Mouse (Mus musculus): ENCODE results near the gene Slc12a9. TPM values are rescaled to one million over a fixed set of nuclear protein-coding genes. Genes with fewer than 3 reads are reported as not detected.

The Slc12a9 gene
- polyA plus RNA-seq (2012; rRNA removed): 33.8 and 36.0 TPM in 2 replicates

GRCm38 (mm10) chr5:137333512-137334174, at the start of gene Slc12a9:
Gene Slc12a9 (minus strand): TSS chr5:137333597.

DNA sequence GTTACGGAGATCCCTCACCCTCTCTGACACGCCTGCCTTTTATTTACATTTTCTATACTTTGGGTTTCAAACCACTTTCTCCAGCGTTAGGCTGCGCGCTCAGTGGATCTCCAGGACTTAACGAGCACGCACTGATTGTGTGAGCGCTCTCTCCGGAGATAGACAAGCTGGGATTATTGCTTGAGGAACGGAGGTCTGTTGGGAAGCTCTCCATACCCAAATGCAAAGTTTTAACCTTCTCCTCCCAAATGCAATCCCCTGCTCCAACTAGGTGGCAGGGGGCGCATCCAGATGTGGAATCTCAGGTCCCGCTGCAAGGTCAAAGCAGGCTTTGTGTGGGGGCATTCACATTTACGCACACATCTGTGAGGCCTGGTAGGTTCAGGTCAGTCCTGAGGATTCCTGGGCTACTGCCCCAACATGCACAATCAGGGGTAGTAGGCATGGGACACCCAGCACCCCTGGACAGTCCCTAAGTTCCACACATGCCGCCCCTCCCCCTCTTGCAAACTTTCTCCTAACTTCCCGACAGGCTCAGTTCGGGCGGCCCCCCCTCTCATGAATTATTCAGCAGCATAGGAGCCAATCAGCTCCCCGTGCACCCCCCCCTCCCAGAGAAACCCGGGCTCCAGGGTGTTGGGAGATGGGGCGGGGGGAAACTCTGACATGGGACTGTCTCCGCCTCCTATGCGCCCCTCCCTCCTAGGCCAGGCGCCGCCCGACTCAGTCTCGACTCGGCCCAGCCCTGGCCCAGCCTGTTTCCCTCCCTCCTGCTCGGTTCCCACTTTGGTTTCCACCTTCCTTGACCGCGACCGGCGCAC, 16.2 kb upstream of the Slc12a9 start, which contains the start of gene Ephb4:
Ephb4 (plus strand) TSS at position 726 of the 821 bp plus-strand sequence.

GRCm38 (mm10) chr5:137314193-137315083, 19.0 kb downstream of the Slc12a9 start, which contains the start of gene Trip6:
Gene Trip6 (minus strand): TSS chr5:137314404.

GRCm38 (mm10) chr5:137307071-137307912, 26.1 kb downstream of the Slc12a9 start, which contains the start of gene Srrt:
Gene Srrt (minus strand): TSS chr5:137307674.

DNA sequence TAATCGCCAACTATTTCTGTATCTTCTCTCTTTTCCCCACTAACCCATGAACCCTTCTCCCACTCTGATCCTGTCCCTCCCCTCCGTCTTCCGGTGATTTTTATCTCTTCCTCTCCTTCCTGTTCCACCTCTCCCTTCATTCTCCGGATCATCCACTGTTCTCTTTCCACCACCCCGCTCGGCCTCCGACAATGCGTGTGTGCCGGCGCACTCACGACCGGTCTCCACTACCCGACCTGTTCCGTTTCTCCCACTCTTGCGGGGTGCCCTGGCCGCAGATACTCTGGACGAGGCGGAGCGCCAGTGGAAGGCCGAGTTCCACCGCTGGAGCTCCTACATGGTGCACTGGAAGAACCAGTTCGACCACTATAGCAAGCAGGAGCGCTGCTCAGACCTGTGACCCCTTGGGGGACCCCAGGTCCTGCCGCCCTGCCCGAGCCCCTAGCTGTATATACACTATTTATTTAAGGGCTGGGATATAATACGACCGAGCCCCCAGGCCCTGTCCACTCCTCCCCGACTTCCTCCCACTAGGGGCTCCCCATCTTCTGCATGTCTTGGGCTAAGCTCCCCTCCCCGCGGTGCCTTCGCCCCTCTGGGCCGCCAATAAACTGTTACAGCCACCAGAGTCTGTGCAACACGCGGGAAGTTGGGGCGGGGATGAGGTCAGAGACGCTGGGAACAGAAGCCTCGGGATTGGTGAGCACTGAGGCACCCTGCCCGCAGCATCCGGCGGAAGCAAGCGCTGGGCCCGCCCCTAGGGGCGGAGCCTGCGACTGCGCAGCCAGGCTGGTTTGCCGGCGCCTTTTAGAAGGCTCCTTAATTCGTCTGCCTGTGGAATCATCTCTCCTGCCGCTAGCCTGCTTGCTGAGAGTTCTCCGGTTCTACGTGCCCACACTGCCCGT, 39.3 kb downstream of the Slc12a9 start, which contains the start of gene Ufsp1:
Ufsp1 (plus strand) TSS at position 791 of the 905 bp plus-strand sequence.

DNA sequence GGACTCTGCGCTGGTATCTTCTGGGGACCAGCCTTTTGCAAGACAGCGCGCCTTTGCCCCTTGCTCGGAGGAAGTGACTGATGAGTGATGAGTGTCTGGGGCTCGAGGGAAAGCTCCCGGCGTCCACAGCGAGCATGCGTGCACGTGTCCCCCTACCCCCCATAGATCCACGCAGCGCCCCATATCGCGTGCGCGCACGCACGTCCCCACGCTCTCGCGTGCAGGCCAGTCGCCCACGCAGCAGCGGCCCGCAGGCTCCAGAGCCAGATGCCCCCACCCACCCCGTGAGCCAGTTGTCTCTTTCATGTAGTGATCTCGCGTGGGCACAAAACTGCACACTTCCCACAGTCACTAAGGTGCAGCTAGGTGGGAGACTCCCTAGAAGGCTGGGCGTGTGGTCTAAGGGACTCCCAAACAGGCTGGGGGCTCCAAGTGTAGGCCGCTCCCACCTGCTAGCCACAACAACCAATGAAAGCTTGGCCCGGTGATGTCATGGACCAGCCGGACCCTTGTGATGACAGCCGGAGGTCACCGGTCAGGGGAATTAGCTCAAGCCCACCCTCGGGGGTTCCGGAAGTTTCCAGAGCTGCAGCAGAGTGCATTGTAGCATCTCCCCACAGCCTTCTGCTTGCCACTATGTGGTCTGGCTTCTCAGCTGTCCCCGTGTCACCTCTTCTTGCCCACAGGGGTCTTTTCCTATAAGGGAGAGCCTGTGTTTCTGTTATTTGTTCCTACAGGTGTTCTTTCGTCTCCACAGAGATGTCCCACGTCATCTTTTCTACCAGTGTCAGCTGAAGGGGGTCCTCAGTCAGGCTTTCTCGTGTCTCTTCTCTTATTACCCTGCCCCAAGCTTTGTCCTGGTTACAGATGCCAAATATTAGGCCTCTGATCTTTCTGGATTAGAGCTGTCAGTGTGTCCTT, 46.1 kb downstream of the Slc12a9 start, which contains the start of gene Ache:
Ache (plus strand) TSS at position 488 of the 921 bp plus-strand sequence.

Other genes starting within 250 kb of the Slc12a9 start
- 9.6 and 14.3 TPM in 2 replicates for gene Trim56, start 217.4 kb downstream of the Slc12a9 start, polyA plus RNA-seq (2012; rRNA removed)
- 0.29 and 0.32 TPM in 2 replicates for gene Muc3, start 184.3 kb downstream of the Slc12a9 start, polyA plus RNA-seq (2012; rRNA removed)
- 1.9 and 2.9 TPM in 2 replicates for gene Muc3a, start 121.2 kb downstream of the Slc12a9 start, polyA plus RNA-seq (2012; rRNA removed)
- 1.2 and 1.3 TPM in 2 replicates for gene Ache, start 46.1 kb downstream of the Slc12a9 start, polyA plus RNA-seq (2012; rRNA removed)
- gene Ufsp1, start 39.0 kb downstream of the Slc12a9 start, polyA plus RNA-seq (2012; rRNA removed): 12.0 and 14.2 TPM in 2 replicates
- gene Srrt, start 25.9 kb downstream of the Slc12a9 start, polyA plus RNA-seq (2012; rRNA removed): 163 and 171 TPM in 2 replicates
- 99.6 and 100.0 TPM in 2 replicates for gene Trip6, start 19.2 kb downstream of the Slc12a9 start, polyA plus RNA-seq (2012; rRNA removed)
- 77.9 and 78.8 TPM in 2 replicates for gene Ephb4, start 16.5 kb upstream of the Slc12a9 start, polyA plus RNA-seq (2012; rRNA removed)
- 0.28 and 0.45 TPM in 2 replicates for gene Zan, start 143.5 kb upstream of the Slc12a9 start, polyA plus RNA-seq (2012; rRNA removed)
- 50.2 and 64.6 TPM in 2 replicates for gene Pop7, start 168.9 kb upstream of the Slc12a9 start, polyA plus RNA-seq (2012; rRNA removed)
- gene Gigyf1, start 185.0 kb upstream of the Slc12a9 start, polyA plus RNA-seq (2012; rRNA removed): 49.3 and 49.4 TPM in 2 replicates
- 0.60 TPM in 1 of 2 replicates, not detected in the other for gene Epo, start 199.6 kb upstream of the Slc12a9 start, polyA plus RNA-seq (2012; rRNA removed)
- gene Gnb2, start 199.9 kb upstream of the Slc12a9 start, polyA plus RNA-seq (2012; rRNA removed): 1,508 and 1,755 TPM in 2 replicates
- 0.08 TPM in 1 of 2 replicates, not detected in the other for gene Actl6b, start 219.9 kb upstream of the Slc12a9 start, polyA plus RNA-seq (2012; rRNA removed)
- gene Tfr2, start 236.2 kb upstream of the Slc12a9 start, polyA plus RNA-seq (2012; rRNA removed): 1.9 TPM in 2 replicates

Data from ovary, adult 2 months (tissue).